Mouse (Mus musculus) cerebellum, adult 9-11 months (tissue): ENCODE results near the gene 1500015O10Rik.

Experiments
- DNase-seq: peaks from one replicate; pipeline ENCODE4 v3.0.0; 2022

The 1500015O10Rik gene

GRCm38 (mm10) chr1:43776106-43776505 is 45.7 kb downstream of the 1500015O10Rik start:
- DNase-seq, result peak; percentile 38

GRCm38 (mm10) chr1:43781195-43781594 is 50.8 kb downstream of the 1500015O10Rik start:
- DNase-seq, result no peak

GRCm38 (mm10) chr1:43781672-43782071 is 51.3 kb downstream of the 1500015O10Rik start:
- DNase-seq, result no peak

- DNase-seq, result no peak
These were observed 52.3 kb downstream of the 1500015O10Rik start for GRCm38 (mm10) chr1:43782680-43783079.

GRCm38 (mm10) chr1:43783186-43783585 is 52.8 kb downstream of the 1500015O10Rik start:
- no peak for DNase-seq

- no peak for DNase-seq
These were observed 54.9 kb downstream of the 1500015O10Rik start for GRCm38 (mm10) chr1:43785316-43785715.

GRCm38 (mm10) chr1:43786711-43787110 is 56.3 kb downstream of the 1500015O10Rik start:
- no peak for DNase-seq

- DNase-seq, result no peak
These were observed 59.4 kb downstream of the 1500015O10Rik start for GRCm38 (mm10) chr1:43789765-43790164.
